ENCODE assay signal across 11 mouse cellular contexts in genomic region chr3:58162238-58162637, GRCm38 (mm10).
DNase-seq lines count a peak whose midpoint lies in the region; ATAC-seq and TF ChIP-seq lines count a peak whose summit lies in the region.
"Had no signal": no experiment of that assay in that cellular context is flagged by ENCODE, and none has a peak within 500 bp of the region (broad histone marks: within the 10 kb centered on the region; RNA-seq: fewer than 3 reads in every experiment).

No protein-coding gene starts in this region.

- peak; percentile 83 for TF ChIP-seq EP300 in heart, postnatal 0 days (IDR thresholded peaks at IDR 0.05; ENCODE audit: low read depth)

- no peak overlapping the region for H3K9ac ChIP-seq in hindbrain, embryonic 16.5 days (ENCODE audit: low read depth, low read length)
- no peak overlapping the region; the same call in 1 of the 2 replicates for H3K9ac ChIP-seq in heart, postnatal 0 days (replicated peaks; ENCODE audit: low read depth, low read length)
- H3K9ac ChIP-seq in lung, embryonic 16.5 days (ENCODE audit: low read length) = no peak overlapping the region
- H3K9ac ChIP-seq in hindbrain, embryonic 11.5 days (ENCODE audit: low read depth, low read length) = no peak overlapping the region
- H3K9ac ChIP-seq: forebrain, embryonic 12.5 days; limb, embryonic 15.5 days had no signal

- no peak overlapping the region for H3K27ac ChIP-seq in hindbrain, embryonic 16.5 days (ENCODE audit: low read depth, low read length)
- H3K27ac ChIP-seq in hindbrain, embryonic 10.5 days = no peak overlapping the region
- H3K27ac ChIP-seq in heart, postnatal 0 days (ENCODE audit: low read depth) = peak overlapping the region; percentile 61
- no peak overlapping the region for H3K27ac ChIP-seq in lung, embryonic 16.5 days (ENCODE audit: low read length)
- H3K27ac ChIP-seq in hindbrain, embryonic 11.5 days (ENCODE audit: low read depth, low read length) = no peak overlapping the region
- H3K27ac ChIP-seq: limb, embryonic 15.5 days had no signal

- no peak overlapping the region for H3K4me3 ChIP-seq in hindbrain, embryonic 16.5 days (ENCODE audit: low read length)
- H3K4me3 ChIP-seq in hindbrain, embryonic 10.5 days = no peak overlapping the region
- no peak overlapping the region for H3K4me3 ChIP-seq in heart, postnatal 0 days (ENCODE audit: low read depth, low read length)
- H3K4me3 ChIP-seq in lung, embryonic 16.5 days (ENCODE audit: low read length) = no peak overlapping the region
- no peak overlapping the region for H3K4me3 ChIP-seq in hindbrain, embryonic 11.5 days (ENCODE audit: low read depth, low read length)
- H3K4me3 ChIP-seq: forebrain, embryonic 12.5 days; limb, embryonic 15.5 days had no signal

- no peaks in the 10 kb centered on the region for H3K4me1 ChIP-seq in hindbrain, embryonic 16.5 days (ENCODE audit: control insufficient read depth, insufficient read depth, low read depth, low read length)
- H3K4me1 ChIP-seq in hindbrain, embryonic 10.5 days (replicated peaks) = peaks cover 6% of the 10 kb centered on the region; the same call in 1 of the 2 replicates
- H3K4me1 ChIP-seq in heart, postnatal 0 days (ENCODE audit: control insufficient read depth, insufficient read depth) = peaks cover 34% of the 10 kb centered on the region
- peaks cover 2% of the 10 kb centered on the region; the same call in 1 of the 2 replicates for H3K4me1 ChIP-seq in lung, embryonic 16.5 days (replicated peaks; ENCODE audit: control insufficient read depth, insufficient read depth, low read length)
- H3K4me1 ChIP-seq in hindbrain, embryonic 11.5 days (replicated peaks; ENCODE audit: control insufficient read depth, insufficient read depth, low read length) = no peaks in the 10 kb centered on the region
- H3K4me1 ChIP-seq: forebrain, embryonic 12.5 days; limb, embryonic 15.5 days had no signal

- no peak for TF ChIP-seq CTCF in heart, postnatal 0 days (IDR thresholded peaks at IDR 0.05; ENCODE audit: low read depth)

- peak; percentile 34; the same call in 1 of the 2 replicates for ATAC-seq in hindbrain, embryonic 16.5 days
- ATAC-seq in heart, postnatal 0 days (ENCODE audit: insufficient read depth, low read depth) = peak; percentile 75
- peak; percentile 84 for ATAC-seq in lung, embryonic 16.5 days (ENCODE audit: low read depth)
- ATAC-seq in hindbrain, embryonic 11.5 days (ENCODE audit: low FRiP score) = no peak

- no peaks in the 10 kb centered on the region for H3K27me3 ChIP-seq in hindbrain, embryonic 16.5 days (replicated peaks; ENCODE audit: control insufficient read depth, insufficient read depth, low read length)
- peaks cover 9% of the 10 kb centered on the region for H3K27me3 ChIP-seq in hindbrain, embryonic 10.5 days (ENCODE audit: insufficient read depth, poor library complexity, severe bottlenecking)
- no peaks in the 10 kb centered on the region for H3K27me3 ChIP-seq in heart, postnatal 0 days (ENCODE audit: control insufficient read depth, insufficient read depth, low read length)
- no peaks in the 10 kb centered on the region for H3K27me3 ChIP-seq in lung, embryonic 16.5 days (ENCODE audit: control insufficient read depth, insufficient read depth, low read depth, low read length)
- H3K27me3 ChIP-seq in hindbrain, embryonic 11.5 days (ENCODE audit: control insufficient read depth, insufficient read depth, low read length) = no peaks in the 10 kb centered on the region

- H3K36me3 ChIP-seq in hindbrain, embryonic 16.5 days (ENCODE audit: control insufficient read depth, insufficient read depth, low read length) = no peaks in the 10 kb centered on the region
- no peaks in the 10 kb centered on the region for H3K36me3 ChIP-seq in hindbrain, embryonic 10.5 days
- H3K36me3 ChIP-seq in heart, postnatal 0 days (replicated peaks; ENCODE audit: control insufficient read depth, insufficient read depth, low read length) = no peaks in the 10 kb centered on the region
- H3K36me3 ChIP-seq in lung, embryonic 16.5 days (ENCODE audit: control insufficient read depth, insufficient read depth, low read length) = no peaks in the 10 kb centered on the region
- H3K36me3 ChIP-seq in hindbrain, embryonic 11.5 days (ENCODE audit: control insufficient read depth, insufficient read depth, low read length) = no peaks in the 10 kb centered on the region
- H3K36me3 ChIP-seq: forebrain, embryonic 12.5 days; limb, embryonic 15.5 days had no signal

- no peaks in the 10 kb centered on the region for H3K9me3 ChIP-seq in hindbrain, embryonic 16.5 days (ENCODE audit: control insufficient read depth, low read length)
- H3K9me3 ChIP-seq in hindbrain, embryonic 10.5 days = no peaks in the 10 kb centered on the region
- H3K9me3 ChIP-seq in heart, postnatal 0 days (replicated peaks; ENCODE audit: control insufficient read depth, low read length) = no peaks in the 10 kb centered on the region
- no peaks in the 10 kb centered on the region for H3K9me3 ChIP-seq in lung, embryonic 16.5 days (ENCODE audit: control insufficient read depth, low read length)
- no peaks in the 10 kb centered on the region for H3K9me3 ChIP-seq in hindbrain, embryonic 11.5 days (ENCODE audit: control insufficient read depth, low read length)
- H3K9me3 ChIP-seq: forebrain, embryonic 12.5 days; limb, embryonic 15.5 days had no signal

- H3K4me2 ChIP-seq in hindbrain, embryonic 16.5 days (ENCODE audit: low read length) = no peak overlapping the region
- H3K4me2 ChIP-seq in heart, postnatal 0 days (ENCODE audit: low read depth, low read length) = peak overlapping the region; percentile 31
- no peak overlapping the region for H3K4me2 ChIP-seq in lung, embryonic 16.5 days (ENCODE audit: low read depth, low read length)
- no peak overlapping the region for H3K4me2 ChIP-seq in hindbrain, embryonic 11.5 days (replicated peaks; ENCODE audit: low read depth, low read length)
- H3K4me2 ChIP-seq: forebrain, embryonic 12.5 days; limb, embryonic 15.5 days had no signal

- no peak for DNase-seq in hindbrain, embryonic 10.5 days (ENCODE audit: low spot score)
- peak; percentile 75 for DNase-seq in adrenal gland, postnatal 14 days
- DNase-seq in heart, postnatal 0 days (ENCODE audit: low spot score) = peak; percentile 74
- no peak for DNase-seq in MN1 (ENCODE audit: low spot score)
- DNase-seq in cerebellum, adult 8-10 months = no peak
- no peak for DNase-seq in hindbrain, embryonic 11.5 days (ENCODE audit: low spot score)
- DNase-seq: cerebellum, postnatal 36 days had no signal

- WGBS in hindbrain, embryonic 16.5 days = 32% methylated on average over 10 of the region's 10 CpGs
- WGBS in hindbrain, embryonic 10.5 days = 40% methylated on average over 10 of the region's 10 CpGs
- WGBS in heart, postnatal 0 days = 12% methylated on average over 10 of the region's 10 CpGs
- 30% methylated on average over 10 of the region's 10 CpGs for WGBS in lung, embryonic 16.5 days
- WGBS in hindbrain, embryonic 11.5 days = 41% methylated on average over 10 of the region's 10 CpGs

Comparison
In these comparisons a context has a peak if more than half of its experiments do, and no peak if none do; other contexts are left out.
1. DNase-seq: peak in adrenal gland, postnatal 14 days (single experiment) and heart, postnatal 0 days (single experiment); none in hindbrain, embryonic 10.5 days (single experiment), MN1 (single experiment), cerebellum, adult 8-10 months (single experiment) and hindbrain, embryonic 11.5 days (single experiment).